Mouse (Mus musculus): ENCODE results near the gene Gfy. TPM values are rescaled to one million over a fixed set of nuclear protein-coding genes. Genes with fewer than 3 reads are reported as not detected.

Gfy gene
- polyA plus RNA-seq, 1 experiment from 2014 or later = not detected

- Histone ChIP-seq H3K27ac (replicated peaks) (no peak overlapping the region), H3K36me3 (no peaks in the 10 kb centered on the region), H3K4me3 (replicated peaks) (peak overlapping the region; percentile 16; the same call in 1 of the 2 replicates), H3K4me1 (peaks cover 13% of the 10 kb centered on the region), H3K9ac (replicated peaks) (no peak overlapping the region), H3K27me3 (replicated peaks) (peaks cover 29% of the 10 kb centered on the region), H3K9me3 (replicated peaks) (0 out of 2 replicates have a peak, but pooled peaks cover 2% of the 10 kb centered on the region), H3K4me2 (peak overlapping the region; percentile 44)
- no peak for ATAC-seq (ENCODE audit: low FRiP score)
- WGBS = 76% methylated on average over 10 of the region's 10 CpGs
Measured at GRCm38 (mm10) chr7:45211070-45211469, 31.7 kb upstream of the Gfy start.

GRCm38 (mm10) chr7:45208260-45208659, 28.9 kb upstream of the Gfy start:
- Histone ChIP-seq H3K9ac (replicated peaks) (no peak overlapping the region), H3K36me3 (no peaks in the 10 kb centered on the region), H3K27ac (replicated peaks) (no peak overlapping the region), H3K9me3 (replicated peaks) (0 out of 2 replicates have a peak, but pooled peaks cover 2% of the 10 kb centered on the region), H3K27me3 (replicated peaks) (peaks cover 29% of the 10 kb centered on the region), H3K4me3 (replicated peaks) (no peak overlapping the region), H3K4me2 (no peak overlapping the region), H3K4me1 (peaks cover 10% of the 10 kb centered on the region)
- no peak for ATAC-seq (ENCODE audit: low FRiP score)
- 84% methylated on average over 6 of the region's 6 CpGs for WGBS

- Histone ChIP-seq H3K4me3 (replicated peaks) (peak within 1 kb of the TSS; percentile 51), H3K9ac (replicated peaks) (peak within 1 kb of the TSS; percentile 53), H3K36me3 (no peaks in the 10 kb centered on the region), H3K9me3 (replicated peaks) (0 out of 2 replicates have a peak, but pooled peaks cover 2% of the 10 kb centered on the region), H3K27me3 (replicated peaks) (peaks cover 5% of the 10 kb centered on the region; the same call in 1 of the 2 replicates), H3K4me1 (peaks cover 5% of the 10 kb centered on the region), H3K4me2 (peak within 1 kb of the TSS; percentile 77), H3K27ac (replicated peaks) (peak within 1 kb of the TSS; percentile 86)
- 9% methylated on average over 43 of the region's 44 CpGs for WGBS
- ATAC-seq (ENCODE audit: low FRiP score) = peak; percentile 99
Measured at GRCm38 (mm10) chr7:45204380-45205143, 25.2 kb upstream of the Gfy start, which contains the start of gene Ccdc155. TSS of gene Ccdc155 (minus strand) at chr7:45204892.

- peaks cover 3% of the 10 kb centered on the region; the same call in 1 of the 2 replicates for H3K27me3 ChIP-seq (replicated peaks)
- 66% methylated on average over 10 of the region's 10 CpGs for WGBS
- peaks cover 8% of the 10 kb centered on the region for H3K4me1 ChIP-seq
Measured at GRCm38 (mm10) chr7:45202654-45203053, 23.3 kb upstream of the Gfy start.

GRCm38 (mm10) chr7:45198961-45199360, 19.6 kb upstream of the Gfy start:
- Histone ChIP-seq H3K4me3 (replicated peaks) (no peak overlapping the region), H3K27ac (replicated peaks) (no peak overlapping the region), H3K27me3 (replicated peaks) (peaks cover 6% of the 10 kb centered on the region; the same call in 1 of the 2 replicates), H3K4me2 (no peak overlapping the region), H3K36me3 (no peaks in the 10 kb centered on the region), H3K9me3 (replicated peaks) (no peaks in the 10 kb centered on the region), H3K9ac (replicated peaks) (no peak overlapping the region), H3K4me1 (peaks cover 4% of the 10 kb centered on the region)
- 87% methylated on average over 11 of the region's 11 CpGs for WGBS
- ATAC-seq (ENCODE audit: low FRiP score) = no peak

More at GRCm38 (mm10) chr7:45202654-45203053, 23.3 kb upstream of the Gfy start:
- no peak for ATAC-seq (ENCODE audit: low FRiP score)
- Histone ChIP-seq H3K36me3 (no peaks in the 10 kb centered on the region), H3K9me3 (replicated peaks) (no peaks in the 10 kb centered on the region), H3K27ac (replicated peaks) (no peak overlapping the region), H3K4me3 (replicated peaks) (no peak overlapping the region), H3K4me2 (no peak overlapping the region), H3K9ac (replicated peaks) (no peak overlapping the region)

GRCm38 (mm10) chr7:45198435-45198834, 19.1 kb upstream of the Gfy start:
- Histone ChIP-seq H3K27me3 (replicated peaks) (peaks cover 6% of the 10 kb centered on the region; the same call in 1 of the 2 replicates), H3K9me3 (replicated peaks) (no peaks in the 10 kb centered on the region), H3K4me2 (no peak overlapping the region), H3K9ac (replicated peaks) (no peak overlapping the region), H3K36me3 (no peaks in the 10 kb centered on the region), H3K4me1 (0 out of 2 replicates have a peak, but pooled peaks cover 4% of the 10 kb centered on the region), H3K4me3 (replicated peaks) (no peak overlapping the region), H3K27ac (replicated peaks) (no peak overlapping the region)
- ATAC-seq (ENCODE audit: low FRiP score) = peak; percentile 70; the same call in 1 of the 2 replicates
- WGBS = 12% methylated on average over 5 of the region's 5 CpGs

- H3K9me3 ChIP-seq (replicated peaks) = no peaks in the 10 kb centered on the region
- no peak for ATAC-seq (ENCODE audit: low FRiP score)
- peaks cover 6% of the 10 kb centered on the region; the same call in 1 of the 2 replicates for H3K27me3 ChIP-seq (replicated peaks)
- H3K9ac ChIP-seq (replicated peaks) = no peak overlapping the region
- H3K36me3 ChIP-seq = no peaks in the 10 kb centered on the region
- H3K4me3 ChIP-seq (replicated peaks) = no peak overlapping the region
- 72% methylated on average over 5 of the region's 5 CpGs for WGBS
- no peak overlapping the region for H3K27ac ChIP-seq (replicated peaks)
- H3K4me1 ChIP-seq = 0 out of 2 replicates have a peak, but pooled peaks cover 4% of the 10 kb centered on the region
- H3K4me2 ChIP-seq = no peak overlapping the region
Measured at GRCm38 (mm10) chr7:45196994-45197393, 17.6 kb upstream of the Gfy start.

- Histone ChIP-seq H3K36me3 (no peaks in the 10 kb centered on the region), H3K9ac (replicated peaks) (no peak overlapping the region), H3K9me3 (replicated peaks) (no peaks in the 10 kb centered on the region), H3K4me1 (0 out of 2 replicates have a peak, but pooled peaks cover 4% of the 10 kb centered on the region), H3K4me3 (replicated peaks) (no peak overlapping the region), H3K27ac (replicated peaks) (no peak overlapping the region), H3K27me3 (replicated peaks) (peaks cover 6% of the 10 kb centered on the region; the same call in 1 of the 2 replicates), H3K4me2 (no peak overlapping the region)
- ATAC-seq (ENCODE audit: low FRiP score) = no peak
- WGBS = 85% methylated on average over 4 of the region's 4 CpGs
Measured at GRCm38 (mm10) chr7:45196176-45196535, 16.8 kb upstream of the Gfy start.

GRCm38 (mm10) chr7:45195341-45196175, 16.2 kb upstream of the Gfy start:
- Histone ChIP-seq H3K9ac (replicated peaks) (no peak overlapping the region), H3K4me3 (replicated peaks) (no peak overlapping the region), H3K4me1 (0 out of 2 replicates have a peak, but pooled peaks cover 4% of the 10 kb centered on the region), H3K4me2 (no peak overlapping the region), H3K27me3 (replicated peaks) (peaks cover 6% of the 10 kb centered on the region; the same call in 1 of the 2 replicates), H3K27ac (replicated peaks) (no peak overlapping the region), H3K9me3 (replicated peaks) (no peaks in the 10 kb centered on the region), H3K36me3 (no peaks in the 10 kb centered on the region)
- WGBS = 66% methylated on average over 13 of the region's 13 CpGs
- no peak for ATAC-seq (ENCODE audit: low FRiP score)

- Histone ChIP-seq H3K36me3 (no peaks in the 10 kb centered on the region), H3K27ac (replicated peaks) (no peak overlapping the region), H3K27me3 (replicated peaks) (peaks cover 12% of the 10 kb centered on the region), H3K9me3 (replicated peaks) (no peaks in the 10 kb centered on the region), H3K4me3 (replicated peaks) (no peak overlapping the region), H3K9ac (replicated peaks) (no peak overlapping the region), H3K4me1 (0 out of 2 replicates have a peak, but pooled peaks cover 4% of the 10 kb centered on the region), H3K4me2 (no peak overlapping the region)
- 77% methylated on average over 17 of the region's 17 CpGs for WGBS
- ATAC-seq (ENCODE audit: low FRiP score) = no peak
Measured at GRCm38 (mm10) chr7:45193871-45194785, 14.8 kb upstream of the Gfy start.

All from neural tube, embryonic 15.5 days (tissue).